Mouse (Mus musculus): Measurements from ENCODE around the gene Bptf. TPM values are rescaled to one million over a fixed set of nuclear protein-coding genes. Genes with fewer than 3 reads are reported as not detected.
"Not testable (repeated sequence)": the region's sequence is repeated elsewhere in the genome, so short reads cannot be mapped to it uniquely, and the experiment has no call there.

Gene Bptf
- polyA plus RNA-seq, 1 experiment from 2014 or later: 34.8 TPM

- H3K4me2 ChIP-seq (ENCODE audit: low read depth, low read length): peak within 1 kb of the TSS; percentile 96
- H3K4me1 ChIP-seq (ENCODE audit: control insufficient read depth, insufficient read depth, low read length): peaks cover 21% of the 10 kb centered on the region
- peak within 1 kb of the TSS; percentile 69 for H3K4me3 ChIP-seq (ENCODE audit: low read depth, low read length)
- H3K27ac ChIP-seq (replicated peaks; ENCODE audit: low read depth, low read length): no peak within 1 kb of the TSS
- H3K36me3 ChIP-seq (ENCODE audit: control insufficient read depth, insufficient read depth, low read length): no peaks in the 10 kb centered on the region
- DNase-seq (ENCODE audit: low spot score) (peak; percentile 65), ATAC-seq (ENCODE audit: low read depth) (no peak)
- peaks cover 6% of the 10 kb centered on the region for H3K27me3 ChIP-seq (replicated peaks; ENCODE audit: control insufficient read depth, insufficient read depth, low read length)
- H3K9ac ChIP-seq (ENCODE audit: low read depth, low read length): peak within 1 kb of the TSS; percentile 60
- WGBS: 1% methylated on average over 45 of the region's 45 CpGs
- no peaks in the 10 kb centered on the region for H3K9me3 ChIP-seq (ENCODE audit: control insufficient read depth, low read length)
Observed at GRCm38 (mm10) chr11:107025411-107026321, 106.3 kb downstream of the Bptf start, which contains the start of gene 1810010H24Rik. TSS of gene 1810010H24Rik (plus strand) at chr11:107025681.

GRCm38 (mm10) chr11:107024406-107024805, 107.5 kb downstream of the Bptf start:
- 40% methylated on average over 4 of the region's 4 CpGs for WGBS
- Histone ChIP-seq H3K9ac (ENCODE audit: low read depth, low read length) (no peak overlapping the region), H3K27ac (replicated peaks; ENCODE audit: low read depth, low read length) (no peak overlapping the region), H3K4me1 (ENCODE audit: control insufficient read depth, insufficient read depth, low read length) (peaks cover 18% of the 10 kb centered on the region), H3K27me3 (replicated peaks; ENCODE audit: control insufficient read depth, insufficient read depth, low read length) (peaks cover 6% of the 10 kb centered on the region), H3K36me3 (ENCODE audit: control insufficient read depth, insufficient read depth, low read length) (no peaks in the 10 kb centered on the region), H3K9me3 (ENCODE audit: control insufficient read depth, low read length) (no peaks in the 10 kb centered on the region), H3K4me2 (ENCODE audit: low read depth, low read length) (peak overlapping the region; percentile 96), H3K4me3 (ENCODE audit: low read depth, low read length) (no peak overlapping the region)
- no peak for ATAC-seq (ENCODE audit: low read depth)
- DNase-seq (ENCODE audit: low spot score): no peak

GRCm38 (mm10) chr11:107022050-107022683, 109.8 kb downstream of the Bptf start:
- Histone ChIP-seq H3K27ac (replicated peaks; ENCODE audit: low read depth, low read length) (no peak overlapping the region), H3K4me1 (ENCODE audit: control insufficient read depth, insufficient read depth, low read length) (peaks cover 18% of the 10 kb centered on the region), H3K9ac (ENCODE audit: low read depth, low read length) (no peak overlapping the region), H3K36me3 (ENCODE audit: control insufficient read depth, insufficient read depth, low read length) (no peaks in the 10 kb centered on the region), H3K4me3 (ENCODE audit: low read depth, low read length) (no peak overlapping the region), H3K4me2 (ENCODE audit: low read depth, low read length) (no peak overlapping the region), H3K27me3 (replicated peaks; ENCODE audit: control insufficient read depth, insufficient read depth, low read length) (peaks cover 6% of the 10 kb centered on the region), H3K9me3 (ENCODE audit: control insufficient read depth, low read length) (no peaks in the 10 kb centered on the region)
- ATAC-seq (ENCODE audit: low read depth): no peak
- DNase-seq (ENCODE audit: low spot score): peak; percentile 27
- WGBS: 77% methylated on average over 13 of the region's 13 CpGs

GRCm38 (mm10) chr11:107019722-107020121, 112.2 kb downstream of the Bptf start:
- not testable (repeated sequence) for ATAC-seq (ENCODE audit: low read depth); H3K9ac ChIP-seq (ENCODE audit: low read depth, low read length); H3K4me1 ChIP-seq (ENCODE audit: control insufficient read depth, insufficient read depth, low read length); H3K36me3 ChIP-seq (ENCODE audit: control insufficient read depth, insufficient read depth, low read length); H3K27me3 ChIP-seq (replicated peaks; ENCODE audit: control insufficient read depth, insufficient read depth, low read length); H3K4me2 ChIP-seq (ENCODE audit: low read depth, low read length); DNase-seq (ENCODE audit: low spot score); H3K27ac ChIP-seq (replicated peaks; ENCODE audit: low read depth, low read length); H3K4me3 ChIP-seq (ENCODE audit: low read depth, low read length); H3K9me3 ChIP-seq (ENCODE audit: control insufficient read depth, low read length)
- 96% methylated on average over 3 of the region's 5 CpGs for WGBS

- Histone ChIP-seq H3K27ac (replicated peaks; ENCODE audit: low read depth, low read length) (no peak overlapping the region), H3K9ac (ENCODE audit: low read depth, low read length) (no peak overlapping the region), H3K4me3 (ENCODE audit: low read depth, low read length) (no peak overlapping the region), H3K4me2 (ENCODE audit: low read depth, low read length) (no peak overlapping the region), H3K36me3 (ENCODE audit: control insufficient read depth, insufficient read depth, low read length) (no peaks in the 10 kb centered on the region), H3K27me3 (replicated peaks; ENCODE audit: control insufficient read depth, insufficient read depth, low read length) (no peaks in the 10 kb centered on the region), H3K4me1 (ENCODE audit: control insufficient read depth, insufficient read depth, low read length) (peaks cover 1% of the 10 kb centered on the region), H3K9me3 (ENCODE audit: control insufficient read depth, low read length) (no peaks in the 10 kb centered on the region)
- 67% methylated on average over 4 of the region's 4 CpGs for WGBS
- ATAC-seq (ENCODE audit: low read depth) (no peak), DNase-seq (ENCODE audit: low spot score) (no peak)
Observed at GRCm38 (mm10) chr11:107019318-107019717, 112.6 kb downstream of the Bptf start.

GRCm38 (mm10) chr11:107018606-107019005, 113.3 kb downstream of the Bptf start:
- ATAC-seq (ENCODE audit: low read depth) (no peak), DNase-seq (ENCODE audit: low spot score) (no peak)
- H3K36me3 ChIP-seq (ENCODE audit: control insufficient read depth, insufficient read depth, low read length): no peaks in the 10 kb centered on the region

GRCm38 (mm10) chr11:107017339-107017886, 114.5 kb downstream of the Bptf start:
- no peaks in the 10 kb centered on the region for H3K36me3 ChIP-seq (ENCODE audit: control insufficient read depth, insufficient read depth, low read length)
- H3K9ac ChIP-seq (ENCODE audit: low read depth, low read length): no peak overlapping the region
- DNase-seq (ENCODE audit: low spot score) (no peak), ATAC-seq (ENCODE audit: low read depth) (no peak)
- H3K27me3 ChIP-seq (replicated peaks; ENCODE audit: control insufficient read depth, insufficient read depth, low read length): no peaks in the 10 kb centered on the region
- no peaks in the 10 kb centered on the region for H3K4me1 ChIP-seq (ENCODE audit: control insufficient read depth, insufficient read depth, low read length)
- H3K9me3 ChIP-seq (ENCODE audit: control insufficient read depth, low read length): no peaks in the 10 kb centered on the region
- WGBS: 52% methylated on average over 6 of the region's 6 CpGs
- no peak overlapping the region for H3K27ac ChIP-seq (replicated peaks; ENCODE audit: low read depth, low read length)
- no peak overlapping the region for H3K4me2 ChIP-seq (ENCODE audit: low read depth, low read length)
- H3K4me3 ChIP-seq (ENCODE audit: low read depth, low read length): no peak overlapping the region

More at GRCm38 (mm10) chr11:107018606-107019005, 113.3 kb downstream of the Bptf start:
- H3K27me3 ChIP-seq (replicated peaks; ENCODE audit: control insufficient read depth, insufficient read depth, low read length): no peaks in the 10 kb centered on the region
- no peaks in the 10 kb centered on the region for H3K9me3 ChIP-seq (ENCODE audit: control insufficient read depth, low read length)
- no peak overlapping the region for H3K4me2 ChIP-seq (ENCODE audit: low read depth, low read length)
- WGBS: 31% methylated on average over 8 of the region's 8 CpGs
- H3K9ac ChIP-seq (ENCODE audit: low read depth, low read length): no peak overlapping the region
- H3K4me3 ChIP-seq (ENCODE audit: low read depth, low read length): no peak overlapping the region
- no peaks in the 10 kb centered on the region for H3K4me1 ChIP-seq (ENCODE audit: control insufficient read depth, insufficient read depth, low read length)
- H3K27ac ChIP-seq (replicated peaks; ENCODE audit: low read depth, low read length): no peak overlapping the region

GRCm38 (mm10) chr11:107016893-107017292, 115.0 kb downstream of the Bptf start:
- Histone ChIP-seq H3K27me3 (replicated peaks; ENCODE audit: control insufficient read depth, insufficient read depth, low read length) (no peaks in the 10 kb centered on the region), H3K9ac (ENCODE audit: low read depth, low read length) (no peak overlapping the region), H3K9me3 (ENCODE audit: control insufficient read depth, low read length) (no peaks in the 10 kb centered on the region), H3K4me3 (ENCODE audit: low read depth, low read length) (no peak overlapping the region), H3K4me1 (ENCODE audit: control insufficient read depth, insufficient read depth, low read length) (peaks cover 2% of the 10 kb centered on the region; the same call in 1 of the 2 replicates), H3K27ac (replicated peaks; ENCODE audit: low read depth, low read length) (no peak overlapping the region), H3K36me3 (ENCODE audit: control insufficient read depth, insufficient read depth, low read length) (no peaks in the 10 kb centered on the region), H3K4me2 (ENCODE audit: low read depth, low read length) (no peak overlapping the region)
- WGBS: 28% methylated on average over 1 of the region's 1 CpGs
- DNase-seq (ENCODE audit: low spot score) (peak; percentile 61), ATAC-seq (ENCODE audit: low read depth) (no peak)

Data from embryonic facial prominence, embryonic 14.5 days (tissue).